Mouse (Mus musculus) limb, embryonic 14.5 days (tissue): ENCODE measurements around the gene Gm6871. TPM values are rescaled to one million over a fixed set of nuclear protein-coding genes. Genes with fewer than 3 reads are reported as not detected.
"Not testable (repeated sequence)": the region's sequence is repeated elsewhere in the genome, so short reads cannot be mapped to it uniquely, and the experiment has no call there.

ENCODE experiments used
- ATAC-seq: fragments of 200-750 bp; cut with Nextera tagmentation; 2 replicates; pipeline ENCODE4 v1.8.0; 2017; ENCODE audit warnings: low read depth, moderate number of reproducible peaks, moderate TSS enrichment; ENCODE audit not compliant: low FRiP score
- DNase-seq: peaks from one replicate; pipeline ENCODE4 v3.0.0-alpha.2; 2015; ENCODE audit warnings: low spot score
- H3K27ac ChIP-seq: fragments of 300-500 bp; sonication (generic); replicated peaks from 2 replicates; pipeline ENCODE4 v1.5.1; 2014; ENCODE audit warnings: low read depth, mild to moderate bottlenecking, low read length, moderate library complexity, mixed read lengths
- H3K27me3 ChIP-seq: fragments of 300-500 bp; sonication (generic); 2 replicates; pipeline ENCODE4 v1.6.1; 2014; ENCODE audit warnings: low read length, mixed read lengths; ENCODE audit not compliant: control insufficient read depth, insufficient read depth
- H3K36me3 ChIP-seq: fragments of 300-500 bp; sonication (generic); 2 replicates; pipeline ENCODE4 v1.6.1; 2014; ENCODE audit warnings: mild to moderate bottlenecking, low read length, moderate library complexity, mixed read lengths; ENCODE audit not compliant: control insufficient read depth, insufficient read depth
- H3K4me1 ChIP-seq: fragments of 300-500 bp; sonication (generic); 2 replicates; pipeline ENCODE4 v1.6.1; 2014; ENCODE audit warnings: antibody characterized with exemption, low read length, mixed read lengths; ENCODE audit not compliant: control insufficient read depth, insufficient read depth
- H3K4me2 ChIP-seq: fragments of 300-500 bp; sonication (generic); replicated peaks from 2 replicates; pipeline ENCODE4 v1.6.1; 2014; ENCODE audit warnings: low read depth, mild to moderate bottlenecking, low read length, moderate library complexity; ENCODE audit not compliant: severe bottlenecking
- H3K4me3 ChIP-seq: fragments of 300-500 bp; sonication (generic); replicated peaks from 2 replicates; pipeline ENCODE4 v1.5.1; 2014; ENCODE audit warnings: low read length
- H3K9ac ChIP-seq: fragments of 300-500 bp; sonication (generic); 2 replicates; pipeline ENCODE4 v1.6.1; 2014; ENCODE audit warnings: mild to moderate bottlenecking, low read depth, low read length, moderate library complexity; ENCODE audit not compliant: severe bottlenecking
- H3K9me3 ChIP-seq: fragments of 300-500 bp; sonication (generic); 2 replicates; pipeline ENCODE4 v1.6.1; 2016; ENCODE audit warnings: low read length; ENCODE audit not compliant: control insufficient read depth
- POLR2A ChIP-seq: fragments of 200-500 bp; IDR thresholded peaks from 2 replicates; pipeline ENCODE4 v1.8.0; 2012; ENCODE audit warnings: inconsistent platforms, mild to moderate bottlenecking, moderate library complexity, borderline replicate concordance; ENCODE audit not compliant: insufficient read depth, insufficient read length; ENCODE audit errors: extremely low read depth
- WGBS: fragments of 180-500 bp; shearing (Covaris S2); extraction: QIAGEN DNeasy Blood & Tissue Kit; methylation state at CpG from one replicate; pipeline ENCODE4 v1.1.7; 2014; 5-methylcytosine and 5-hydroxymethylcytosine counted together
- polyA plus RNA-seq, 2 experiments: library from polyadenylated mRNA; depleted of rRNA in 1 of 2; stranded (reverse) in 1 of 2; unstranded in 1 of 2; fragments of >200 nt; fragmentation: Nextera tagmentation in 1 of 2; extraction: Ambion mirVana in 1 of 2; gene quantifications; 2 replicates each; pipeline versions ENCODE4 v1.2.1 to v1.2.3; 2012 to 2014

The Gm6871 gene
- polyA plus RNA-seq, 2 experiments, result not detected

- Histone ChIP-seq H3K9me3 (no peaks in the 10 kb centered on the region), H3K27me3 (no peaks in the 10 kb centered on the region), H3K4me3 (peak overlapping the region; percentile 60), H3K36me3 (no peaks in the 10 kb centered on the region; the same call in 1 of the 2 replicates), H3K4me2 (peak overlapping the region; percentile 48), H3K9ac (peak overlapping the region; percentile 78), H3K27ac (no peak overlapping the region), H3K4me1 (no peaks in the 10 kb centered on the region)
- DNase-seq (no peak), ATAC-seq (0 out of 2 replicates have a peak, but pooled peaks have one; percentile 3)
- no peak for TF ChIP-seq POLR2A
- WGBS, result 43% methylated on average over 5 of the region's 5 CpGs
Observed at GRCm38 (mm10) chr7:41598615-41599014, 25.2 kb upstream of the Gm6871 start.

- H3K9ac ChIP-seq, H3K27me3 ChIP-seq, H3K9me3 ChIP-seq, H3K4me2 ChIP-seq, DNase-seq, H3K4me1 ChIP-seq, H3K36me3 ChIP-seq, ATAC-seq, H3K4me3 ChIP-seq, H3K27ac ChIP-seq: not testable (repeated sequence)
Observed at GRCm38 (mm10) chr7:41587831-41588230, 14.4 kb upstream of the Gm6871 start.

DNA sequence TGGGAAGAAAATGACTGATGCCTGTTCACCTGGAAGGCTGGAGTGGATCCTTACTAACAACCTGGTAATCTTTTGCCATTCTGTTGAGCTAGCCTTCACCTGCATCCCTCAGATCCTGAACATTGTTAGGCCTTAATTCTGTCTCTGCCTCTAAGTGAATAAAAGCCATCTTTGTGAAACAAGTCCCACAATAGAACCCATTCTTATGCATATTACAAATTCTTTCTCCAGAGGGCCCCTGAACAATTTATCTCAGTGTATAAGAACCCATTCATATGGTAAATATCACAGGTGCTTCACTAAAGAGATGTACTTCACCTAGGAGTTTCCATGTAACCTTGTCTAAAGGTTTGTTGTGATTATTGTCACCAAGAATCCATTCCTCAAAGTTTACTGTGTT is 8.6 kb upstream of the Gm6871 start:
- Histone ChIP-seq H3K9me3 (0 out of 2 replicates have a peak, but pooled peaks cover 3% of the 10 kb centered on the region), H3K4me1 (no peaks in the 10 kb centered on the region), H3K9ac (no peak overlapping the region), H3K4me3 (no peak overlapping the region), H3K36me3 (no peaks in the 10 kb centered on the region), H3K27me3 (no peaks in the 10 kb centered on the region), H3K4me2 (no peak overlapping the region), H3K27ac (no peak overlapping the region)
- ATAC-seq (no peak), DNase-seq (no peak)
- TF ChIP-seq POLR2A, result no peak

GRCm38 (mm10) chr7:41577956-41578355 is 4.5 kb upstream of the Gm6871 start:
- 90% methylated on average over 2 of the region's 2 CpGs for WGBS
- no peak for TF ChIP-seq POLR2A
- H3K27ac ChIP-seq, result no peak overlapping the region

GRCm38 (mm10) chr7:41560681-41561080 is 12.8 kb downstream of the Gm6871 start:
- no peak for DNase-seq
- TF ChIP-seq POLR2A, result no peak
- no peak for ATAC-seq
- no peak overlapping the region for H3K9ac ChIP-seq
- no peak overlapping the region for H3K4me3 ChIP-seq
- no peak overlapping the region for H3K4me2 ChIP-seq
- 73% methylated on average over 8 of the region's 8 CpGs for WGBS
- H3K27ac ChIP-seq, result no peak overlapping the region
- H3K36me3 ChIP-seq, result no peaks in the 10 kb centered on the region
- H3K27me3 ChIP-seq, result no peaks in the 10 kb centered on the region
- peaks cover 5% of the 10 kb centered on the region; the same call in 1 of the 2 replicates for H3K9me3 ChIP-seq
- no peaks in the 10 kb centered on the region for H3K4me1 ChIP-seq

More at GRCm38 (mm10) chr7:41577956-41578355, 4.5 kb upstream of the Gm6871 start:
- Histone ChIP-seq H3K9ac (no peak overlapping the region), H3K27me3 (no peaks in the 10 kb centered on the region), H3K4me1 (no peaks in the 10 kb centered on the region), H3K36me3 (no peaks in the 10 kb centered on the region), H3K4me2 (no peak overlapping the region), H3K4me3 (no peak overlapping the region), H3K9me3 (no peaks in the 10 kb centered on the region)
- no peak for DNase-seq
- no peak for ATAC-seq

DNA sequence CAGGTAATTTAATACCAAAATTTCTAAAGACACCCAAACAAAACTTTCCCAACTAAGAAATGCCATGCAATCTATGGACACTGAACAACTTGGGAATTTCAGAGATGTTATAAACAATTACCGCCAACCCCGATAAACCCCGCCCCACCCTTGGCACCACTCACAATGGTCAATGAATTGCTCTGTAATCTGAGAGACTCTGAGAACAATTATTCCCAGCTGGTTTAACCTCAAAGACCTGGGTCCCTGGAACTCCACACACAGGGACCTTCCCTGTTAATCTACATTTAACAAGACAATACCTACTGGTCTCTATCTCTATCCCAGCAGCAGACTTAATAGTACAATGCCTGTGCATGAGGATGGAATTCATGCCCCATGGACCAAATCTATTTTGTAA is 60.8 kb downstream of the Gm6871 start:
- DNase-seq (no peak), ATAC-seq (no peak)
- no peak for TF ChIP-seq POLR2A
- Histone ChIP-seq H3K27ac (no peak overlapping the region), H3K9ac (no peak overlapping the region), H3K4me2 (no peak overlapping the region), H3K9me3 (peaks cover 4% of the 10 kb centered on the region; the same call in 1 of the 2 replicates), H3K27me3 (no peaks in the 10 kb centered on the region), H3K36me3 (no peaks in the 10 kb centered on the region), H3K4me1 (no peaks in the 10 kb centered on the region), H3K4me3 (no peak overlapping the region)
- 91% methylated on average over 3 of the region's 3 CpGs for WGBS
